Mouse (Mus musculus): Measurements from ENCODE around the gene Dusp5.

DNA sequence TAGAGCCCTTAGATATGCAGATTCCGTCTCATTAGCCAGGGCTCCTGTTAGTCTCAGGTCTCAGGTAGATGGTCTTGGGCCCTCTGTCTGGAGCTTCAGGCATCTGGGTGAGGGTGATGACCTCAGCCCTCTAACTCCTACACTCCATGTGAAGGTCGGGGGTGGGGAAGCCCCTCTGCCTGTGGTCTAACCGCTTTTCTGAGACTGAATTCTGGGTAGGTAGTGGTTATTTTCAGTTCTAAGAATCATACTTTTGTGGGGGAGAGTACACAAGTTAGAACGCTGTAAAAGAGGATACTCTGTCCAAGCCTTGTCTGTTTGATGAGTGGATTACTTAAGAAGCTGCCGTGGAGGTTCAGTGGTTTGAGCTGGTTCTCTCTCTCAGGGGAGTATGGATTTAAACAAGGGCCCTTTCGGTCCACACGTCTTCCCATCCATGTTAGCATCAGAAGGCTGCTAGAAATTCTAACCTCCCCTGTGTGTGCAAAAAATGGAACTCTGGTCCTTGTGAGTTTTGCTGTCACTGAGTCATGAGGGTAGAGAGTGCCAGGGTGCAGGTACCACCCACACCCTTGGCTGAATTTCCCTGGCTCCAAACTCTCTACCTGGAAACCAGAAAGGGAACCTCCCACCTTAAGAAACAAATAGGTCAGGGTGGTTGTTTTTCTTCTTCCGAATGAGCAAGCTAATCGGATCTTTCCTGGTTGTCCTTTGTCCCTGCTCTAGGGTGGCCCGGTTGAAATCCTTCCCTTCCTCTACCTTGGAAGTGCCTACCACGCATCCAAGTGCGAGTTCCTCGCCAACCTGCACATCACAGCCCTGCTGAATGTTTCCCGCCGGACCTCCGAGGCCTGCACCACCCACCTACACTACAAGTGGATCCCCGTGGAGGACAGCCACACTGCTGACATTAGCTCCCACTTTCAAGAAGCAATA, 8.1 kb downstream of the Dusp5 start:
- TF ChIP-seq CTCF (IDR thresholded peaks at IDR 0.05; ENCODE audit: low read depth) = no peak
- TF ChIP-seq EP300 (optimal IDR thresholded peaks at IDR 0.05) = no peak
